Mouse (Mus musculus) heart, adult 8-10 months (tissue): ENCODE results near the gene Necap1. TPM values are rescaled to one million over a fixed set of nuclear protein-coding genes. Genes with fewer than 3 reads are reported as not detected.

ENCODE experiments used
- DNase-seq: peaks from one replicate; pipeline ENCODE4 v3.0.0; 2022; ENCODE audit warnings: low spot score
- microRNA-seq: library from miRNA; unstranded; fragments of <30 nt; microRNA quantifications from one replicate; pipeline ENCODE4 v1.2.0, GENCODE M21; 2022
- total RNA-seq, 4 experiments: library from RNA; stranded (reverse); gene quantifications; 2 replicates each; pipeline ENCODE4 v1.2.4; 2022

Gene Necap1
- total RNA-seq, 4 experiments from 2014 or later, result 17.1 to 22.1 (median 20.1) TPM

DNA sequence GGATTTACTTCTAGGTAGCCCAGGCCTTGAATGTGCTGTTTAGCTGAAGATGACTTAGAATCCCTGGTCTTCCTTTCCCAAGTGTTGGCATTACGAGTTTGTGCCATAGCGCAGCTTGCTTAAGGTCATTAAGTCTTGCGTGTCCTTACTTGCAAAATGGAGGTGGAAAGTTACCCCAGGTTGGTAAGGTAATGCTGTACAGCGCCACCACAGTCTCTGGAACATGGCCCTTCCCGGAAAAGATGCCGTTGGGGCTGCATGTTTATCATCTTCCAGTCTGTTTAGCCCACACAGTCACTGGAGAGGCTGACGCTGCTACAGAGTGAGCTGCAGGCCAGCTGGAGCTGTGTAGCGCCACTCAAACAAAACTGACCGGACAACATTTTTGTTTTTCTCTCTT, 9.3 kb downstream of the Necap1 start:
- DNase-seq, result no peak

DNA sequence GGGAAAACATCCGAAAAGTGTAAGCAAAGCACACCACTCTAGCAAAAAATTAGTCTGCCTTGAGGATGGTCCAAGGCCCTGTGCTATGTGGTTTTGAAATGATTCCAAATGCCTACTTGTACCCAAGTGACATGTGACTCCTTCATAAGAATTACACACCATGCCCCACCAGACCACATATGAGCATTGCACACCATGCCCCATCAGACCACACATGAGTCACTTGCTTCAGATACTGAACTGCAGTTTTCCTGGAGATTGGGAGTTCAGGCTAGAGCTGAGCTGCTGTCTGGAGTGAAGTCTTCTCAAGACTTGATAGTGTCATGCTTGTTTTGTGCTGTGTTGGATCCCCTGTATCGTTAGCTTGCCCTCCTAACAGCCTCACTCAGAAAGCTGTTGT, 15.3 kb downstream of the Necap1 start:
- DNase-seq, result no peak

DNA sequence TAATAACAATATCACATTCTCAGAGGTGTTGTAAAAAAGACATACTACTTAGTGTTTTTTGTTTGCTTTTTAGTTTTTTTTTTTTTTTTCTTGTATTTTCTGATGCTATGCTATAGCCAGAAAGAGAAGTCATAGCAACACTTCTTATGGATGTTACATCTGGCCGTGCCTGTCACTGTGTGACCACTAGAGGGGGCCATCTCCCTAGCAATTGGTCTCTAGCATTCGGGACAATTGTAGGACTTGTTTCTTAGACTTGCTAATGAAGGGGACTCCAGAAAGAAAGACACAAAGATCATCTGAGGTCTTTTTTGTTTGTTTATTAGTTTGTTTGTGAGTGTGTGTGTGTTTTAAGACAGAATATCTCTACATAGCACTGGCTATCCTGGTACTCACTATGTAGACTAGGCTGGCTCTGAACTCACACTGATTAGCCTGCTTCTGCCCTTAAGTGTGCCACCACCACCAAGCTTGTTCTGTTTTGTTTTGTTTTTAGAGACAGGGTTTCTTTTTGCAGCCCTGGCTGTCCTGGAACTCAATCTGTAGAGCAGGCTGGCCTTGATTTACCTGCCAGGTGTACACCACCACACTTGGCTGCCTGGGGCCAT, 18.3 kb downstream of the Necap1 start:
- peak; percentile 43 for DNase-seq

DNA sequence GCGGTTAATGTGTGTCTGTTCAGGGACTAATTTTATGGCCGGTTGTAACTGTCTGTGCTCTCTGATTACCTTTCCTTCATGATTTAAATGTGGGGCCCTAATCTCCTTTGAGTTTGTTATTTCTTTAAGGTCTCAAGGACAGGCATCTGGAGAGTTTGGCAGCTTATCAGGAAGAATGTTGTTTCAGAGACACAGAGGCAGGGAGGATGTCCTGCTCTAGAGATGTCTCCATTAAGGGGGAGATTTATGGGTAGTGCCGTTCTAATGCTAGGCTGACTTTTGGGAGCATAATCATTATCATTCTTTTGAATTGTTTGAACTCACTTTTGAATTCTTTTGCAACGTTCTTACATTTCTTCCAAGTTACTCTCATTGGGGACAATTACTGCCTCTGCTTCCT, 45.6 kb downstream of the Necap1 start:
- no peak for DNase-seq

DNA sequence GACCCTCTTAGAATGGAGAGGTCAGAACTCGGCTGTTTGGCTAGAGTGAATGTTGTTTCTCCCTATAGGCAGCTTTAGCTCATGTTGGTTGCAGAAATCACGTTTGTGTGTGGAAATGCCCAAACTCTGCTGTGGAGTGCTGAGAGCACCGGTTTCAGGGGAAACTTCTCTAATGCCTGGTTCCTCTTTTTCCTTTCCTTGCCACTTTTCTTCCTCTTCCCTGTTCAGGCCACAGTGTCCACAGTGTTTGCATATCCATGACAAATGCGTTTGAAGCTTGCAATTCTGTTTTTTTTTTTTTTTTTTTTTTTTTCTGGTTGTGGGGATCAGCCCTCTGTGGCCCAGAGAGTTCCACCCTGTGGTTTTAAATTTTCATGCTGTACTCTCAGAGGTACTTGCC, 47.2 kb downstream of the Necap1 start, which contains the start of gene Clec4a1:
Clec4a1 (plus strand) TSS at position 398 of the 400 bp plus-strand sequence.
- peak; percentile 19 for DNase-seq

DNA sequence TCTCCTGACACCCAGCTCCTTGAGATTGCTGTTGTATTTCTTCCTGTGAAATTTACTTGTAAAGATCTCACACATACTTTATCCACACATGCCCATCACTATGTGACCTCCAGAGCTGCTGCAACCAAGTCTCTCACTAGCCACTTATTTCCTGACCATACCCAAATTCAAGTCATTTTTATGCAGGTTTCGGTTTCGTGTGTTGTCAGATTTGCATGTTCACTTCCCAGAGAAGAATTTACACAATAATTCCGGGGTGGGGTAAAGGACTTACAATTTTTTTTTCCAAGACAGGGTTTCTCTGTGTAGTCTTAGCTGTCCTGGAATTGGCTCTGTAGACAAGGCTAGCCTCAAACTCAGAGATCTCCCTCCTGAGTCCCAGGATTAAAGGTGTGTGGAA, 60.6 kb downstream of the Necap1 start:
- no peak for DNase-seq

Small RNAs within 50 kb of the gene (microRNA-seq; reads per million reads assigned to microRNA genes)
- not detected for gene Mir7231

Other genes starting within 250 kb of the Necap1 start
- not detected for gene Dppa3, start 248.1 kb upstream of the Necap1 start, total RNA-seq
- not detected for gene Nanog, start 167.0 kb upstream of the Necap1 start, total RNA-seq
- 1 to 10 TPM; 2.3 to 2.9 (median 2.4) TPM for gene Slc2a3, start 72.8 kb upstream of the Necap1 start, total RNA-seq
- 10 to 100 TPM; 26.3 to 31.5 (median 29.1) TPM for gene Foxj2, start 54.6 kb upstream of the Necap1 start, total RNA-seq
- 1 to 10 TPM; 2.0 to 3.5 (median 2.5) TPM for gene C3ar1, start 18.3 kb upstream of the Necap1 start, total RNA-seq
- 1 to 10 TPM; 2.5 to 3.7 (median 2.7) TPM for gene Clec4a1, start 47.4 kb downstream of the Necap1 start, total RNA-seq
- 1 to 10 TPM; 1.2 to 3.4 (median 2.2) TPM for gene Clec4a3, start 78.0 kb downstream of the Necap1 start, total RNA-seq
- not detected for gene Clec4a4, start 115.9 kb downstream of the Necap1 start, total RNA-seq
- gene Clec4b1, start 175.5 kb downstream of the Necap1 start, total RNA-seq, result under 1 TPM in 1 of 4 experiments, not detected in 3; 0.57 TPM
- 1 to 10 TPM; 1.0 to 2.3 (median 1.4) TPM for gene Clec4a2, start 232.0 kb downstream of the Necap1 start, total RNA-seq